16 mouse cellular contexts compared by ENCODE assay signal in the genomic region with DNA sequence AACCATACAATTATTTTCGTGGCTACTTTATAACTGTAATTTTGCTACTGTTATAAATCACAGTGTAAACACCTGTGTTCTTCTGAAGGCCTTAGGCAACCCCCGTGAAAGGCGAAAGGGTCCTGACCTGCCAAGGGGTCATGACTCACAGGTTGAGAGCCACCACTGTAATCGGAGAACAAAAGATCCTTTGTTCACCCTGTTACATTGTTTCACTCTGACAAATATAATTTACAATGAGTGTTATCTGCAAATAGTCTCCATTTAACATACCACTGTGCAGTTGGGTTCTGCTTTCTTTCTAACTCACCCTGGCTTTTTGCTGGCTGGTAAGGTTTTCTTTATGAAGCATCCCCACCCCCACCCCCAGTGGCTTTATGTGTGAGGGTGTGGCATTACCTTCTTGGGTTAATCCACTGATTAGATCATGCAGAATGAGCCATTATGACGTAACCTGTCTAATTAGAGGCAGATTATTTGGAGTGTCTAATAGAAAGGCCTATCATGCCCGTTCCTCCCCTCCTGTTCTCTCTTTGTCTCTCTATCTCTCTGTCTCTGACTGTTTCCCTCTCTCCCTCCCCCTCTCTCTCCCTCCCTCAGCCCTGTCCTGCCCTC. TPM values are rescaled to one million over a fixed set of nuclear protein-coding genes. Genes with fewer than 3 reads are reported as not detected.
DNase-seq lines count a peak whose midpoint lies in the region; ATAC-seq and TF ChIP-seq lines count a peak whose summit lies in the region.
"Had no signal": no experiment of that assay in that cellular context is flagged by ENCODE, and none has a peak within 500 bp of the region (broad histone marks: within the 10 kb centered on the region; RNA-seq: fewer than 3 reads in every experiment).

No protein-coding gene starts in this region.

- H3K4me2 ChIP-seq in heart, embryonic 14.5 days (ENCODE audit: low read length) = no peak overlapping the region
- H3K4me2 ChIP-seq: embryonic facial prominence, embryonic 12.5 days; liver, embryonic 13.5 days; neural tube, embryonic 15.5 days had no signal

- intact Hi-C loops in left cerebral cortex, postnatal 10 days (cut with DNase I) = no loop called here

- peaks cover 4 to 20% of the 10 kb centered on the region in 2 experiments; a peak in 3 of 4 replicates for H3K4me1 ChIP-seq in heart, embryonic 14.5 days (ENCODE audit: control insufficient read depth in 2 of 2, insufficient read depth in 2 of 2, low read length in 2 of 2)
- peaks cover 81% of the 10 kb centered on the region for H3K4me1 ChIP-seq in E14TG2a.4 (replicated peaks; ENCODE audit: low read depth, low read length)
- H3K4me1 ChIP-seq: liver, embryonic 13.5 days; neural tube, embryonic 15.5 days had no signal

- H3K27me3 ChIP-seq in heart, embryonic 14.5 days (ENCODE audit: control insufficient read depth, insufficient read depth, low read length) = no peaks in the 10 kb centered on the region
- H3K27me3 ChIP-seq in E14TG2a.4 (ENCODE audit: insufficient read depth, low read length) = no peaks in the 10 kb centered on the region
- H3K27me3 ChIP-seq: CH12.LX; embryonic facial prominence, embryonic 12.5 days; liver, embryonic 13.5 days; neural tube, embryonic 15.5 days had no signal

- no peaks in the 10 kb centered on the region for H3K36me3 ChIP-seq in heart, embryonic 14.5 days (ENCODE audit: control insufficient read depth, insufficient read depth, low read length)
- H3K36me3 ChIP-seq in E14TG2a.4 (ENCODE audit: insufficient read depth, low read length) = peaks cover 16% of the 10 kb centered on the region
- H3K36me3 ChIP-seq: embryonic facial prominence, embryonic 12.5 days; liver, embryonic 13.5 days; neural tube, embryonic 15.5 days had no signal

- H3K9me3 ChIP-seq in heart, embryonic 14.5 days (ENCODE audit: control insufficient read depth, low read length) = no peaks in the 10 kb centered on the region
- H3K9me3 ChIP-seq in E14TG2a.4 (ENCODE audit: low read length) = no peaks in the 10 kb centered on the region
- H3K9me3 ChIP-seq: embryonic facial prominence, embryonic 12.5 days; liver, embryonic 13.5 days; neural tube, embryonic 15.5 days had no signal

- no peak for DNase-seq in heart, adult 9 months (ENCODE audit: low spot score in 2 of 2)
- peak; percentile 11 for DNase-seq in WW6 (ENCODE audit: low read depth, low spot score)
- DNase-seq in retina, embryonic 14.5 days (ENCODE audit: low spot score) = peak; percentile 63
- DNase-seq in left cerebral cortex, postnatal 10 days (ENCODE audit: extremely low spot score in 1 of 2, low spot score in 2 of 2) = no peak
- DNase-seq in left cerebral cortex, adult 11 months (ENCODE audit: low spot score) = no peak
- DNase-seq: cerebellum, adult 8-10 months; heart, postnatal 10 days; kidney, adult 2 months; liver, embryonic 13.5 days; right cerebral cortex, postnatal 25 days; thymus, postnatal 14 days had no signal

- peak; percentile 31 for ATAC-seq in heart, embryonic 14.5 days (ENCODE audit: insufficient number of reproducible peaks, insufficient read depth, low FRiP score, low read depth)

- H3K9ac ChIP-seq in heart, embryonic 14.5 days (ENCODE audit: low read length) = no peak overlapping the region
- H3K9ac ChIP-seq: embryonic facial prominence, embryonic 12.5 days; liver, embryonic 13.5 days; neural tube, embryonic 15.5 days had no signal

- no peak overlapping the region for H3K4me3 ChIP-seq in heart, embryonic 14.5 days (ENCODE audit: control insufficient read depth in 1 of 2, insufficient read depth in 1 of 2, low read depth in 1 of 2, low read length in 2 of 2)
- H3K4me3 ChIP-seq in E14TG2a.4 (replicated peaks; ENCODE audit: low read length) = peak overlapping the region; percentile 24
- H3K4me3 ChIP-seq: embryonic facial prominence, embryonic 12.5 days; liver, embryonic 13.5 days; neural tube, embryonic 15.5 days had no signal

- TF ChIP-seq CTCF in E14TG2a.4 (conservative IDR thresholded peaks at IDR 0.05; ENCODE audit: low read length) = no peak

- 36% methylated on average over 6 of the region's 6 CpGs for WGBS in heart, embryonic 14.5 days

- H3K27ac ChIP-seq in heart, embryonic 14.5 days (replicated peaks in 1 of 2; ENCODE audit: control insufficient read depth in 1 of 2, insufficient read depth in 1 of 2, low read depth in 2 of 2, low read length in 2 of 2) = no peak overlapping the region
- H3K27ac ChIP-seq: embryonic facial prominence, embryonic 12.5 days; liver, embryonic 13.5 days; neural tube, embryonic 15.5 days had no signal

RNA-seq across cellular contexts. Expression of gene Chn2, which starts 56.9 kb away (rescaled TPM):
- polyA plus RNA-seq in heart, embryonic 14.5 days (2014; fragmentation: Nextera tagmentation; extraction: Ambion mirVana) = 7.1 and 8.4 TPM in 2 replicates
- total RNA-seq in left cerebral cortex, postnatal 10 days (2021) = 10 to 100 TPM; 55.3 to 56.6 TPM
- total RNA-seq: CH12.LX had no signal

Comparison
In these comparisons a context has a peak if more than half of its experiments do, and no peak if none do; other contexts are left out.
1. DNase-seq: peak in WW6 (single experiment) and retina, embryonic 14.5 days (single experiment); none in heart, adult 9 months (0 of 2), left cerebral cortex, postnatal 10 days (0 of 2) and left cerebral cortex, adult 11 months (single experiment).